Mouse (Mus musculus) retina, postnatal 1 day (tissue): ENCODE measurements around the gene Cpne6.
A peak's percentile ranks its signal among the peaks of the same experiment; 100 is the strongest.

ENCODE experiments used
- DNase-seq: peaks from one replicate; pipeline ENCODE4 v3.0.0-alpha.2; 2012

The Cpne6 gene

GRCm38 (mm10) chr14:55505612-55506011 is 4.6 kb upstream of the Cpne6 start:
- DNase-seq, result no peak

DNA sequence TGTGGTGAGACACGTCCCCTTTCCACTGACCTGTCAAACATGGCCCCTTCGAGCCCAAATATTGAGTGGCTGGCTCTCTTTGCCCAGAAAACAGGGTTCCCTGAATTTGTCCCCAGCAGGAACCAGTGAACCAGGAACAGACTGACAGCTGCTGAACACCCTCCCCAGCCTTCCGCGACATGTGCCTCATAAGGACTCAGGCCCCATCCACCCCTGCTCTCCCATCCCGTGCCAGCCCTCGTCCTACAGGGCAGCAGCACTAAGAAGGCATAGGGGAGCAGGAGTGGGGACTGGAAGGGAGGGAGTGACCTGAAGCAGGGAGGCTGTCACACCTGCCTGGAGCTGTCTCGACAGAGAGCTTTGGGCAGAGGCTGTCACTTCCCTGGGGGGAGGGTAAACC is 2.4 kb upstream of the Cpne6 start:
- DNase-seq, result no peak

DNA sequence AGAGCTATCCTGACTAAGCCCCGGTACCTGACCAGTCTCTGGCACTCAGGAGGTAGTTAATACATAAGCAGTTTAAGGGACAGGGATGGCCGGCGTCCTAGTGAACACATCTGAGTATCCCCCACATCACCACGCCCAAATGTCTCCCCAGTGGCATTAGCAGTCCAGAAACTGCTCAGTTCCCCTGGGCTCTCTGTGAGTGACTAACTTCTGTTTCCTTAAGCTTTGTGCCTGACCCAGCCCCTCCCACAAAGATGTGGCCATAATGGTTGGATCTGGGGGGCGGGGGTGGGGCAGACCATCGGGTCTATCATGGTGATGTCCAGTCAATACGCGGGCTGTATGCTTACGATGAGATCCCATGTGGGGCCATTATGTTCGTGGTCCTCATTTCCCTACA is 705 bp upstream of the Cpne6 start:
- no peak for DNase-seq

DNA sequence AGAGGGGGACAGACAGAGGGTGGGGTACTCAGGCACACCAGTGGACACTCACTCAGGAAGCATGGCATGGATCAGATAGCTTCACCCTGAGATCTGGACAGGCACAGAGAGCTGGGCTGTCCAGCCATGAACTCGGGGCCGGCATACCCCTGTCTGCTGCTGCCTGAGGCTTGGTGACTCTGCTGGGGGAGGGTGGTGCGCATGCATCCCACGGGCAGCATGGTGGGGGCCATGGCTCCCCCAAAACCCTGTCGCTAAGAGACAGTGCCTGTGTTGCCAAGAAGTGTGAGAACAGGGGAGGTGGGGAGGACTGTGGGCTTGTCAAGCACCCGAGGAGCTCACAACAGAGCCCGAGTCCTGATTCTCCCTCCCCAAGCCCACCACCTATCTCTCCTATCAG is 792 bp downstream of the Cpne6 start:
- DNase-seq, result no peak

GRCm38 (mm10) chr14:55513927-55514326 is 3.7 kb downstream of the Cpne6 start:
- DNase-seq, result no peak

DNA sequence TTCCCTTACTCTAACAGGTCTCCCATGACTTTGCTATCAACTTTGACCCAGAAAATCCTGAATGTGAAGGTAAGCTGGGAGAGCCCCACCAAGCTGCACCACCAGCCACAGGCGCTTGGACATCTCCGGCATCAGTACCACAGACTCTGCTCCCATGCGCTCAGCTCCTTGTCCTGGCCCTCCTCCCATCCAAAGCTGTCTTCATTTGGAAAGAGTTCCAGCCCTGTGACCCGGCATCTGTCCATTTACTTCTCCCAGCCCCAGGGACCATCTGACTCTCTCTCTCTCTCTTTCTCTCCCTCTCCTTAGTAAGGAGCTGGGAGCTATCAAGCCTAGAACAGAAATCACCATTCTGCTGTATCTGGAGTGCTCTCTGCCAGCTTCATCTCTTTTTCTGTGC is 5.6 kb downstream of the Cpne6 start:
- DNase-seq, result no peak

DNA sequence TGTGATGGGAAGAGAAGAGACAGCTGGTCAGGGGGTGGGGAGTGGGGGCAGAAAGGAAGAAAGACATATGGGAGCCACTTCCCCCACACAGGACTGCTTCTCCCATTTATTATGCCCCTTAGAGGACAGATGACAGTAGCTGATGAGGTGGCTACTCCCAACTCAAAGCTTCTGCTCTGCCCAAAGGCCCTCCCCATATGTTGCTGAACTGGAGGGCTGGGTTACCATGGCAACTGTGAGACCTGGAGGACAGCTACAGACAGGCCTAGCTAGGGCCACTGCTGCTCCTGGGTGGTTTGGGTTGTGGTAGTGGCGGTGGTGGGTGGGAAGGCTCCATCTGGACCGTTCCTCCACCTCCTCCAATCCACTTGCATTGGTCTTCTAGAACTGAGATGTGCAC is 8.7 kb downstream of the Cpne6 start:
- peak; percentile 85 for DNase-seq

- DNase-seq, result no peak
These were observed 9.4 kb downstream of the Cpne6 start for GRCm38 (mm10) chr14:55519604-55520003.

- DNase-seq, result peak; percentile 87
These were observed 10.5 kb downstream of the Cpne6 start for GRCm38 (mm10) chr14:55520451-55521361.

- DNase-seq, result peak; percentile 58
These were observed 13.8 kb downstream of the Cpne6 start for GRCm38 (mm10) chr14:55524062-55524461.

DNA sequence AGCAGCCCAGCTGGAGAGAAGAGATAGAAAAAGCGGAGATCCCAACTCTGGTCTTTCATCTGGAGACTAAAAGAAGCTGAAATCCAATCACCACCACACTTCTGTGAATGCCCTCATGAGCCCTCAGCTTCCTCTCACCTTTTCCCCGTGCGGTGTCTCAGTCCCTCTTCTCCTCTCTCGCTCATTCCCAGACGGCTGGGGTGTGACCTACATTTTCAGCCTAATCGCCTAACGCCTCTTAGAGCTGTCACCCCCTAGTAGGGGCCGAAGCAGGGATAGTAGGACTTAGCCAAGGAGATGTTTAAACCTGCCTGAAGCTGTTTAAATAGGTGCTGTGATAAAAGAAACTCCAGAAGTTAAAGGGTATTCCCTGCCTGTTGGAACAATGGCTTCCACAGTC is 14.5 kb downstream of the Cpne6 start, which contains the start of gene Nrl:
Gene Nrl, minus strand, starts transcription at position 197 of the 400 bp plus-strand sequence.
- peak; percentile 80 for DNase-seq

GRCm38 (mm10) chr14:55526674-55527073 is 16.4 kb downstream of the Cpne6 start:
- DNase-seq, result peak; percentile 65

DNA sequence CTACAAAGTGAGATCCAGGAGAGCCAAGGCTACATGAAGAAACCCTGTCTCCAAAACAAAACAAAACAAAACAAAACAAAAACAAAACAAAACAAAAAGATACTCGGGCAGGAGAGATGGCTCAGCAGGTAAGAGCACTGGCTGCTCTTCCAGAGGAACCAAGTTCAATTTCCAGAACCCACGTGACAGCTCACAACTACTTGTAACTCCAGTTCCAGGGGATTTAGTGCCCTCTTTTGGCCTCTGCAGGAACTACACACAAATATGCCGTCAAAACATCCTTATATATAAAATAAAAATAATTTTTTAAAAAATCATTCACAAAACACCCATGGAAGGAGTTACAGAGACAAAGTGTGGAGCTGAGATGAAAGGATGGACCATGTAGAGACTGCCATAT is 17.7 kb downstream of the Cpne6 start:
- DNase-seq, result peak; percentile 74

- peak; percentile 71 for DNase-seq
These were observed 26.0 kb downstream of the Cpne6 start for GRCm38 (mm10) chr14:55536116-55536745.

DNA sequence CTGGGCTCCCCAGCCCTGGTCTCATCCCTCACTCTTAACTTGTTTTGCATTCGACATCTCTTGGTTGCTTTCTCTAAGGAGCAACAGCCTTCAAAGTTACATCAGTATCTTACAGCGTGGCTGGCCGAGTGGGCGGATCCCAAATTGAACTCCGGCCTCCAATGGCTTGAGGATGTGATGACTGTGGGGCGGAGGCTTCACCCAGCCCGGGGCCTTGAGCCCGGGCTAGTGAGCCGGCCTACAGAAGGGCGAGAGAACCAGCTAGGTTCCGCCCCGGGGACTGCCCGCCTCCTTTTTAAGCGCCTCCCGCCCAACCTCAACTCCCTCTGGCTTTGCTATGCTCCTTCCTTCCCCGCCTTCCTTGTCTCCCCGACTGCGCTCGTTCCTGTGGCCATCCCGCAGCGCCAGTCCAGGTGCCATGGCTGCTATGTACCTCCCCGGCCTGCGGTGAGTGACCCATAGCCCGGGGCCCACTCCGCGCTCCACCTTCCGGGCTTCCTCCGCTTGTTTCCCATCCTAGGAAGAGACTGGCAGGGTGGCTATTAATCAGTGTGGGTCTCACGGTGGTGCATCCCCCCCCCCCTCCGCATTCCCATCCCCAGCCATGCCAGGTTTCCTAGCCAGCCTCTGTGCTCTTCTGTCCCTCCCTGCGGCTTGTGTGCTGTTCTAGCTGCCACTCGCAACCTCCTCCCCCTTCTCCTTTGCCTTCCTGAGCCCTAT is 30.0 kb downstream of the Cpne6 start, which contains the start of gene Pck2:
Gene Pck2, plus strand, starts transcription at position 200 of the 720 bp plus-strand sequence.
- peak; percentile 88 for DNase-seq

DNA sequence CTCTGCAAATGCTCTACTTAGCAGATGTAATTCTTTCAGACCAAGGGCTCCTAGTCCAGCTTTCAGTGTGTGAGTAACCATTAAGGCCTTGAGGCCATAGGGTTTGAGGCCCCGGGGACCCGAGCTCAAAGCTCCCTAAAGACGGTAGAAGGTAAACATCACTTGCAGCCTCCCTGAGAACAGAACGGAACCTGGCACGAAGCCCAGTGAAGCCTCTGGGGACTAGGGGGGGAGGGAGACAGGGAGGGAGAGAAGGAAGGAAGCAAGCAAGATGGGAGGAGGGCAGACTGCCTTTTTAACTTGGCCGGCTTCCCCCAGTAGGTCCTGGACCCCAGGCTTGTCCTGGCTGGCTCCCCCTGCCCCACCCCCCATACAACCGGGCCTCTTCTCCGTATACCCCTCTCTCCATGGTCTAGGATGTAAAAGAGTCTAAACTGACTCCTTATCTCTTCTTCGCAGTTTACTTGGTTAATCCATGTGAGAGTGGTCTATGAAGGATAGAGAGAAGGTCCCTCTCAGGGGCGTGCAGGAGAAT is 30.6 kb downstream of the Cpne6 start:
- peak; percentile 89 for DNase-seq

DNA sequence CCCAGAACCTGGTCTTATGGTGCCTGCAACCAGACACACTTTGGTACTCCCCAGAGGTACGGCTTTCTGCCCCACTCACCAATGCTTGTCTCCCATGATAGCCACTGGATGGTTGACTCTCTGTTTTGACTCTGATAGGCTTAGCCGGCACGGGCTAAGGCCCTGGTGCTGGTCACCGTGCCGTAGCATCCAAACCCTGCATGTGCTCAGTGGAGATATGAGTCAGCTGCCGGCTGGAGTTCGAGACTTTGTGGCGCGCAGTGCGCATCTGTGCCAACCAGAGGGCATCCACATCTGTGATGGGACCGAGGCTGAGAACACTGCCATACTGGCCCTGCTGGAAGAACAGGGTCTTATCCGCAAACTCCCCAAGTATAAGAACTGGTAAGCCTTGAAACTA is 32.0 kb downstream of the Cpne6 start:
- DNase-seq, result no peak

DNA sequence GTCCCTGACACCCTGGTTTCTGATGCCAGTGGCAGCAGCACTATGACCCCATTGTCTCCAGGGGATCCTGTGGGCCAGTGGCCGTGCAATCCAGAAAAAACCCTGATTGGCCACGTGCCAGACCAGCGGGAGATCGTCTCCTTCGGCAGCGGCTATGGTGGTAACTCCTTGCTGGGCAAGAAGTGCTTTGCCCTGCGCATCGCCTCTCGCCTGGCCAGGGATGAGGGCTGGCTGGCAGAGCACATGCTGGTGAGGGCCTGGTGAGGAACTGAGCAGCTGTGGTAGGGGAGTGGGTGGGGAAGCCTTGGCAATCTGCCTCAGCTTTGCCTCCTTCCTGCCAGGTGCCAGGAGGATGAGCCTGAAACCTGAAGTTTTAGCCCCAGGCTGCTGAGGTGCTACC is 34.1 kb downstream of the Cpne6 start:
- DNase-seq, result no peak

GRCm38 (mm10) chr14:55550191-55550590 is 39.9 kb downstream of the Cpne6 start:
- DNase-seq, result no peak

- no peak for DNase-seq
These were observed 41.1 kb downstream of the Cpne6 start for GRCm38 (mm10) chr14:55551347-55551746.

DNA sequence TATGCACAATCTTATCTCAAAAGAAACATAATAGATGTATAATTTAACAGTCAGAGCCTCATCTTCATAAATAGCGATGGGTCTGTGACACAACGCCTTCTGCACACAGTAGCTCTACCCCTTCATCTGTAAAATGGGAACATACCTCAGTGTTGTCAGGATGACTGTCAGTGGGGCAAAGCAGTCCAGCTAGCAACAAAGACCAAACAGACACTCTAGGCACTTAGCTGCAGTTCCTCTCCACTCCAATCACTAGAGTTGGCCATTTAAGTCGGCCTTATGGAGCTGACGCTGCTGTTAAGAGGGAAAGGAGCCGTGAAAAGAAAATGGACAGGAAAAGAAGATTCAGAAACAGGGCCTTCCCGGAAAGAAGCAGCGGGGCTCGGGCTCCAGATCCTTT is 41.5 kb downstream of the Cpne6 start:
- DNase-seq, result no peak

GRCm38 (mm10) chr14:55554635-55555034 is 44.4 kb downstream of the Cpne6 start:
- DNase-seq, result no peak

DNA sequence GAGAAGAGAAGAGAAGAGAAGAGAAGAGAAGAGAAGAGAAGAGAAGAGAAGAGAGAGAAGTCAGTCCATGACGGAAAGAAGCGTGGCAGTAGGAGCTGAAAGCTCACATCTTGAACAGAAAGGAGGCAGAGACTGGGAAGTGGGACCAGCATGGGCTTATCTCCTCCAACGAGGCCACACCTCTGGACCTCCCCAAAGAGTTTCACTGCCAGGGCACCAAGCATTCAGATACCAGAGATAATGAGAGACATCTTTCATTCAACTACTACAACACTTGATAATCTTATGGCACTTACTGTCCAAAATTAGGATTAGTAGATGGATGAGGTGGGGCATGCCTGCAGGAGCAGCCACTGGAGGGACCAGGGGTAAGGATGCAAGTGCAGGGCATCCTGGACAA is 45.5 kb downstream of the Cpne6 start:
- DNase-seq, result no peak
